Mouse (Mus musculus) liver, adult 2 months (tissue): Measurements from ENCODE around the gene Cxcr6. TPM values are rescaled to one million over a fixed set of nuclear protein-coding genes. Genes with fewer than 3 reads are reported as not detected.
A peak's percentile ranks its signal among the peaks of the same experiment; 100 is the strongest.
"Not testable (repeated sequence)": the region's sequence is repeated elsewhere in the genome, so short reads cannot be mapped to it uniquely, and the experiment has no call there.

Experiments used
- DNase-seq: peaks from one replicate; pipeline ENCODE4 v3.0.0-alpha.2; 2011; ENCODE audit warnings: low read depth, low spot score; ENCODE audit errors: extremely low read depth
- H3K27ac ChIP-seq: fragments of 200-500 bp; replicated peaks from 2 replicates; pipeline ENCODE4 v1.5.1; 2012; ENCODE audit warnings: low read depth, mild to moderate bottlenecking, control low read depth, inconsistent platforms, low read length; ENCODE audit not compliant: insufficient read depth
- H3K27me3 ChIP-seq: fragments of 200-500 bp; 2 replicates; pipeline ENCODE4 v1.6.1; 2012; ENCODE audit warnings: mild to moderate bottlenecking, moderate library complexity, low read length, inconsistent platforms; ENCODE audit not compliant: control insufficient read depth, insufficient read depth
- H3K36me3 ChIP-seq: fragments of 200-500 bp; 2 replicates; pipeline ENCODE4 v1.6.1; 2012; ENCODE audit warnings: low read length, inconsistent platforms; ENCODE audit not compliant: control insufficient read depth, insufficient read depth
- H3K4me1 ChIP-seq: fragments of 200-500 bp; 2 replicates; pipeline ENCODE4 v1.6.1; 2011; ENCODE audit warnings: low read length; ENCODE audit not compliant: control insufficient read depth, insufficient read depth
- H3K4me3 ChIP-seq: fragments of 200-500 bp; 2 replicates; pipeline ENCODE4 v1.5.1; 2011; ENCODE audit warnings: low read depth, mild to moderate bottlenecking, control low read depth, low read length, moderate library complexity; ENCODE audit not compliant: insufficient read depth
- H3K79me2 ChIP-seq: fragments of 200-500 bp; 2 replicates; pipeline ENCODE4 v1.6.1; 2012; ENCODE audit warnings: inconsistent platforms, mild to moderate bottlenecking, low read length, moderate library complexity; ENCODE audit not compliant: control insufficient read depth, insufficient read depth
- H3K9ac ChIP-seq: fragments of 200-500 bp; 2 replicates; pipeline ENCODE4 v1.6.1; 2012; ENCODE audit warnings: low read depth, mild to moderate bottlenecking, control low read depth, inconsistent platforms, low read length
- CTCF ChIP-seq: fragments of 200-500 bp; IDR thresholded peaks from 2 replicates; pipeline ENCODE4 v1.5.1; 2011; ENCODE audit warnings: low read depth, low read length, control low read depth
- POLR2A ChIP-seq: fragments of 200-500 bp; IDR thresholded peaks from 2 replicates; pipeline ENCODE4 v1.6.1; 2011; ENCODE audit warnings: low read length, control low read depth; ENCODE audit not compliant: insufficient read depth; ENCODE audit errors: extremely low read depth
- WGBS: fragments of 180-500 bp; shearing (Covaris S2); methylation state at CpG from one replicate; pipeline ENCODE4 v1.1.7; 2018; 5-methylcytosine and 5-hydroxymethylcytosine counted together
- polyA plus RNA-seq: library from polyadenylated mRNA; depleted of rRNA; stranded (reverse); fragments of >200 nt; gene quantifications from 2 replicates; pipeline ENCODE4 v1.2.3, GENCODE M21; 2012
- total RNA-seq: library from RNA; depleted of rRNA; stranded (reverse); fragments of >200 nt; gene quantifications from 2 replicates; pipeline ENCODE4 v1.2.3, GENCODE M21; 2014

Gene Cxcr6
- total and polyA plus RNA-seq, 2 experiments: 0.70 to 1.0 TPM

DNA sequence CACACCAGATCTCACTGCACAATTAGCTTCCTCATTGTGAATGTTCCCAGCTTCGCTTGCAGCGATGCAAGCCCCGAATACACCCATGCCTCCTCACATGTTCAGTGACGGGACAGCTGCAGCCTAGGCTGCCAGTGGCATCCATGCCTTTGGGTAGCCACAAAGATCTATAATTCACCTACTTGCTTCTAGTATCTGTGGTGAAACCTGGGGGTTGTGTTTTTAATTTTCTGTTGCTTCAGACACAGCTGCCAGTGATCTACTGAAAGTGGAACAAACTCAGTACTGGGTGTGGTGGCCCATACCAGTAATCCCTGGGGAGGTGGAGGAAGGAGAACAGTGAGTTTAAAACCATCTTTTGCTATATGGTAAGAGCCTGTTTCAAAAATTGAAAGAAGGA is 43.4 kb upstream of the Cxcr6 start:
- 89% methylated on average over 4 of the region's 4 CpGs for WGBS
- TF ChIP-seq CTCF (no peak), POLR2A (no peak)
- H3K9ac ChIP-seq: no peak overlapping the region
- no peaks in the 10 kb centered on the region for H3K36me3 ChIP-seq
- H3K27ac ChIP-seq: no peak overlapping the region
- H3K27me3 ChIP-seq: no peaks in the 10 kb centered on the region
- no peaks in the 10 kb centered on the region for H3K79me2 ChIP-seq
- H3K4me1 ChIP-seq: no peaks in the 10 kb centered on the region
- H3K4me3 ChIP-seq: no peak overlapping the region
- no peak for DNase-seq

GRCm38 (mm10) chr9:123763771-123764170 is 42.5 kb upstream of the Cxcr6 start:
- no peak for DNase-seq
- WGBS: 87% methylated on average over 3 of the region's 3 CpGs
- H3K27me3 ChIP-seq: no peaks in the 10 kb centered on the region
- no peak overlapping the region for H3K4me3 ChIP-seq
- H3K9ac ChIP-seq: no peak overlapping the region
- H3K27ac ChIP-seq: no peak overlapping the region
- no peaks in the 10 kb centered on the region for H3K36me3 ChIP-seq
- H3K4me1 ChIP-seq: no peaks in the 10 kb centered on the region
- no peaks in the 10 kb centered on the region for H3K79me2 ChIP-seq
- TF ChIP-seq POLR2A: no peak
- no peak for TF ChIP-seq CTCF

- Histone ChIP-seq H3K79me2 (no peaks in the 10 kb centered on the region), H3K36me3 (peaks cover 2% of the 10 kb centered on the region; the same call in 1 of the 2 replicates), H3K27me3 (no peaks in the 10 kb centered on the region), H3K9ac (no peak overlapping the region), H3K4me3 (no peak overlapping the region), H3K27ac (no peak overlapping the region), H3K4me1 (no peaks in the 10 kb centered on the region)
- WGBS: 87% methylated on average over 3 of the region's 3 CpGs
- DNase-seq: no peak
- TF ChIP-seq POLR2A (no peak), CTCF (no peak)
Measured at GRCm38 (mm10) chr9:123766996-123767395, 39.3 kb upstream of the Cxcr6 start.

- TF ChIP-seq CTCF (no peak), POLR2A (no peak)
- H3K27me3 ChIP-seq: no peaks in the 10 kb centered on the region
- no peak overlapping the region for H3K9ac ChIP-seq
Measured at GRCm38 (mm10) chr9:123768443-123768842, 37.8 kb upstream of the Cxcr6 start.

DNA sequence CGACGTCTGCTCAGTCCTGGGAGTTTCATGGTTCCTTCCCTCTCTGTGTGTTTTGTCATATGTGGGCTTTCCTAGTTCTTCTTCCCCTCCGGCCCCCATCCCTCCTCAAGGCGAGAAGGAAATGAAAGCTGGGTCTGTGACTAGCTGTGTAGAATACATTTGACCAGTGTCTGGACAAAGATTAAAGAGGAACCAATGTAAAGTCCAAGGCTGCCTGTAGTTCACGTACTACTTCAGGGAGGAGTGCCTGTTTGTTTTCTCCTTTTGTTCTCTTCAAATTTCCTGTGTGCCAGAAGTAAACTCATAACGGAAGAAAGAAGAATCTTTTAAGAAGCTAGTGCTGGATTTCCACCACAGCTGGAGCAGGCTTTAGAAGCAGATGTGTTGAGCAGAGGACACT is 36.7 kb upstream of the Cxcr6 start:
- Histone ChIP-seq H3K4me3 (no peak overlapping the region), H3K4me1 (no peaks in the 10 kb centered on the region), H3K27ac (no peak overlapping the region), H3K36me3 (peaks cover 2% of the 10 kb centered on the region; the same call in 1 of the 2 replicates), H3K27me3 (no peaks in the 10 kb centered on the region), H3K79me2 (no peaks in the 10 kb centered on the region), H3K9ac (no peak overlapping the region)
- 71% methylated on average over 6 of the region's 6 CpGs for WGBS
- no peak for TF ChIP-seq CTCF
- no peak for TF ChIP-seq POLR2A
- peak; percentile 20 for DNase-seq

More at GRCm38 (mm10) chr9:123768443-123768842, 37.8 kb upstream of the Cxcr6 start:
- Histone ChIP-seq H3K27ac (no peak overlapping the region), H3K36me3 (peaks cover 2% of the 10 kb centered on the region; the same call in 1 of the 2 replicates), H3K79me2 (no peaks in the 10 kb centered on the region), H3K4me3 (no peak overlapping the region), H3K4me1 (no peaks in the 10 kb centered on the region)
- 33% methylated on average over 1 of the region's 1 CpGs for whole genome bisulfite sequencing
- peak; percentile 8 for DNase-seq

GRCm38 (mm10) chr9:123773299-123773698 is 33.0 kb upstream of the Cxcr6 start:
- WGBS: 34% methylated on average over 2 of the region's 2 CpGs
- not testable (repeated sequence) for DNase-seq, H3K79me2 ChIP-seq, H3K36me3 ChIP-seq, H3K9ac ChIP-seq, H3K4me1 ChIP-seq, H3K4me3 ChIP-seq, H3K27me3 ChIP-seq, H3K27ac ChIP-seq
- peak; percentile 18; the same call in 1 of the 2 replicates for TF ChIP-seq CTCF
